Mouse (Mus musculus) bone marrow, adult 2 months (tissue): ENCODE measurements around the gene Gm45837.

ENCODE experiments used
- CTCF ChIP-seq: fragments of 200-500 bp; IDR thresholded peaks from 2 replicates; pipeline ENCODE4 v1.5.1; 2011; ENCODE audit warnings: low read length, control low read depth; ENCODE audit not compliant: control insufficient read depth, insufficient read depth
- POLR2A ChIP-seq: fragments of 200-500 bp; IDR thresholded peaks from 2 replicates; pipeline ENCODE4 v1.6.1; 2011; ENCODE audit warnings: low read depth, mild to moderate bottlenecking, control low read depth, low read length, borderline replicate concordance; ENCODE audit not compliant: control insufficient read depth

- TF ChIP-seq CTCF (no peak), POLR2A (no peak)
Observed at GRCm38 (mm10) chr7:101513655-101514054, 103.0 kb downstream of the Gm45837 start.
